Mouse (Mus musculus) granulocyte monocyte progenitor cell, adult 5-6 weeks (primary cell): ENCODE data around the gene Nek10. TPM values are rescaled to one million over a fixed set of nuclear protein-coding genes. Genes with fewer than 3 reads are reported as not detected.
"Not testable (repeated sequence)": the region's sequence is repeated elsewhere in the genome, so short reads cannot be mapped to it uniquely, and the experiment has no call there.

Source experiments
- ATAC-seq: replicated peaks from 2 replicates; pipeline ENCODE4 v1.8.0; 2016; ENCODE audit warnings: mild to moderate bottlenecking, moderate TSS enrichment, inconsistent platforms; ENCODE audit not compliant: poor library complexity, severe bottlenecking
- total RNA-seq, 2 experiments: library from RNA; stranded (forward) in 1 of 2; stranded (reverse) in 1 of 2; fragments of 200-712, 200-1000 nt in 1 of 2; fragments of >200 nt in 1 of 2; fragmentation: Nextera tagmentation in 1 of 2; gene quantifications; 2 replicates each; pipeline ENCODE4 v1.2.3; 2014 to 2017

The Nek10 gene
- total RNA-seq, 2 experiments from 2014 or later: not detected

- no peak for ATAC-seq
Observed at GRCm38 (mm10) chr14:14974156-14974555, 170.9 kb downstream of the Nek10 start.

- not testable (repeated sequence) for ATAC-seq
Observed at GRCm38 (mm10) chr14:14984106-14984505, 180.9 kb downstream of the Nek10 start.

- ATAC-seq: peak; percentile 98
Observed at GRCm38 (mm10) chr14:14984710-14985647, 181.8 kb downstream of the Nek10 start.

- no peak for ATAC-seq
Observed at GRCm38 (mm10) chr14:14987403-14987802, 184.2 kb downstream of the Nek10 start.

GRCm38 (mm10) chr14:14991642-14992041 lies 188.4 kb downstream of the Nek10 start:
- no peak for ATAC-seq

GRCm38 (mm10) chr14:15011408-15011807 lies 208.2 kb downstream of the Nek10 start:
- ATAC-seq: no peak

- ATAC-seq: no peak
Observed at GRCm38 (mm10) chr14:15014799-15015198, 211.6 kb downstream of the Nek10 start.

- ATAC-seq: not testable (repeated sequence)
Observed at GRCm38 (mm10) chr14:15030626-15031025, 227.4 kb downstream of the Nek10 start.

GRCm38 (mm10) chr14:15034638-15035037 lies 231.4 kb downstream of the Nek10 start:
- ATAC-seq: not testable (repeated sequence)

- no peak for ATAC-seq
Observed at GRCm38 (mm10) chr14:15048186-15048585, 245.0 kb downstream of the Nek10 start.

GRCm38 (mm10) chr14:15061496-15061895 lies 258.3 kb downstream of the Nek10 start:
- no peak for ATAC-seq

Other genes starting within 250 kb of the Nek10 start
- gene Slc4a7, start 101.1 kb upstream of the Nek10 start, total RNA-seq (2014; fragmentation: Nextera tagmentation): 23.8 and 34.5 TPM in 2 replicates
- gene Slc4a7, start 101.1 kb upstream of the Nek10 start, total RNA-seq (2017): 30.9 and 40.2 TPM in 2 replicates